Mouse (Mus musculus) stomach, adult 2 months (tissue): Measurements from ENCODE around the gene Grk3. TPM values are rescaled to one million over a fixed set of nuclear protein-coding genes. Genes with fewer than 3 reads are reported as not detected.

Source experiments
- polyA plus RNA-seq: library from polyadenylated mRNA; depleted of rRNA; stranded (reverse); fragments of >200 nt; gene quantifications from 2 replicates; pipeline ENCODE4 v1.2.3, GENCODE M21; 2012; rRNA removed

The Grk3 gene
- 1.8 and 3.8 TPM in 2 replicates for polyA plus RNA-seq

DNA sequence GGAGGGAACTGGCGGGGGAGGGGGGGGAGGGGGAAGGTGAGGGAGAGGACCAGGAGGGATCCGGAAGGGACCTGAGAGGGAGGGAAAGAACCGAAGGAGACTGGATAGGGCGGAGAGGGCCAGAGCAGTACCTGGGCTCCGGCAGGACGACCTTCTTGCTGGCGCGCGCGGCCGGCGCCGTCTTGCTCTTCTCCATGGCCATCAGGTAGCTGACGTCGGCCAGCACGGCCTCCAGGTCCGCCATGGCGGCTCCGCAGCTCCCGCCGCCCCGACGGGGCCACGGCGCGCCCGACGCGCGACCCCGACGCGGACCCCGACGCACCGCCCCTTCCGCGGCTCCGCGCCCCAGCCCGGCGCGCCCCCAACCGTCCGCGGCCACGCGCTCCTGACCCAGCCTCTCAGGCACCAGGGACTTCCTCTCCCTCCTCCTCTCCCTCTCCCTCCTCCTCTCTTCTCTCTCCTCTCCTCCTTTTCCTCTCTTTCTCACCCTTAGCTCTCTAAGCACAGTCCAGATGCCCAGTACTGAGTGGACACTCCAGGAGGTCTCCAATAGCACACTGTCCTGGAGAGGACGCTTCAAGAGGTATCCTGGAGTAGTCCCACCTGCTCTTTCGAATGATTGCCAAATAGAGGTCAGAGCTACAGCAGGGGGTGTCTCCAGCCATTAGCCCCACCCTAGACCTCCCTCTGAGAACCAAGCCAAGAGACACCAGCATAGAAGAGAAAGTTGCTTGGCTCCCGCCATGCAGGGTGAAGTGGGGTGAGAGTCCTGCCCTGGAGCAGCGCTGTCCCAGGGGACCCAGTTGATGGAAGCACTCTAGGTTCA is at the start of gene Grk3:
Gene Grk3 (minus strand): TSS at position 556 of the 826 bp plus-strand sequence.

GRCm38 (mm10) chr5:112895674-112896654 is 119.6 kb downstream of the Grk3 start, which contains the start of gene Myo18b:
Gene Myo18b, minus strand, starts transcription at chr5:112896362.

Other genes with a start within 250 kb of the Grk3 start
- 0.90 and 0.91 TPM in 2 replicates for gene Myo18b, start 119.4 kb downstream of the Grk3 start, polyA plus RNA-seq
- gene Crybb2, start 54.3 kb upstream of the Grk3 start, polyA plus RNA-seq: not detected in 2 replicates
- gene Crybb3, start 65.8 kb upstream of the Grk3 start, polyA plus RNA-seq: 5.8 and 8.1 TPM in 2 replicates
- gene 2900026A02Rik, start 205.4 kb upstream of the Grk3 start, polyA plus RNA-seq: 8.0 and 9.0 TPM in 2 replicates
- gene Tmem211, start 211.1 kb upstream of the Grk3 start, polyA plus RNA-seq: 0.03 and 0.05 TPM in 2 replicates